Comparison of ENCODE assay signal across 16 mouse cellular contexts in the genomic region with DNA sequence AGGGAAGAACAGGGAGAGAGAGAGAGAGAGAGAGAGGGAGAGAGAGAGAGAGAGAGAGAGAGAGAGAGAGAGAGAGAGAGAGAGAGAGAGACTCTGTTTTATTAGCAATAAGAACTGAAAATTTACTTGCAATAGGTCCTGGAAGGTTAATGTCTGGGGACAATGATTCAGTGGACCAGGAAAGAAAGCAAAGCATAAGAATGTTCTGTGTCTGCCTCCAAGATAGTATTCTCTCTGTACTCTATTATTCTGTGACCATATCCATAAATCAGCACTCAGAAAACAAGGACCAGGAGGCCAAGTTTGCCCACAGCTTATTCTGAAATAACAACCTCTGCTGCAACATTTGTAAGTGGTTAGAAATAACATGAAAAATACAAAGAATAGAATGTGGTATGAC.
"Had no signal": no experiment of that assay in that cellular context is flagged by ENCODE, and none has a peak within 500 bp of the region (broad histone marks: within the 10 kb centered on the region; RNA-seq: fewer than 3 reads in every experiment).

No protein-coding gene starts in this region.

- H3K9ac ChIP-seq: lung, embryonic 14.5 days; midbrain, embryonic 13.5 days; midbrain, embryonic 15.5 days; neural tube, embryonic 12.5 days had no signal

- DNase-seq: lung, adult 18-20 months; lung, embryonic 14.5 days; lung, postnatal 10 days; lung, postnatal 4 days; retina, postnatal 1 day; right cerebral cortex, adult 18-20 months; right cerebral cortex, postnatal 25 days; right cerebral cortex, postnatal 4 days; spleen, adult 18-20 months; thymus, adult 18-20 months; thymus, postnatal 14 days; thymus, postnatal 36 days had no signal

- H3K27ac ChIP-seq: midbrain, embryonic 13.5 days; midbrain, embryonic 15.5 days; neural tube, embryonic 12.5 days had no signal

- H3K4me2 ChIP-seq: lung, embryonic 14.5 days; midbrain, embryonic 11.5 days; midbrain, embryonic 13.5 days; midbrain, embryonic 15.5 days; neural tube, embryonic 12.5 days had no signal

- ATAC-seq: midbrain, embryonic 13.5 days; midbrain, embryonic 15.5 days had no signal

- H3K9me3 ChIP-seq: midbrain, embryonic 13.5 days; midbrain, embryonic 15.5 days; neural tube, embryonic 12.5 days had no signal

- H3K36me3 ChIP-seq: midbrain, embryonic 13.5 days; midbrain, embryonic 15.5 days; neural tube, embryonic 12.5 days had no signal

- H3K4me3 ChIP-seq: midbrain, embryonic 13.5 days; midbrain, embryonic 15.5 days; neural tube, embryonic 12.5 days had no signal

- H3K27me3 ChIP-seq: midbrain, embryonic 13.5 days; midbrain, embryonic 15.5 days; neural tube, embryonic 12.5 days had no signal

- H3K4me1 ChIP-seq: midbrain, embryonic 13.5 days; midbrain, embryonic 15.5 days; neural tube, embryonic 12.5 days had no signal
